Mouse (Mus musculus) heart, postnatal 0 days (tissue): ENCODE results near the gene Dpp6.

Experiments used
- CTCF ChIP-seq: IDR thresholded peaks from 2 replicates; pipeline ENCODE4 v1.5.1; 2016; ENCODE audit warnings: antibody characterized with exemption, control low read depth, low read depth
- EP300 ChIP-seq: IDR thresholded peaks from 2 replicates; pipeline ENCODE4 v1.6.1; 2016; ENCODE audit warnings: antibody characterized with exemption, low read depth

DNA sequence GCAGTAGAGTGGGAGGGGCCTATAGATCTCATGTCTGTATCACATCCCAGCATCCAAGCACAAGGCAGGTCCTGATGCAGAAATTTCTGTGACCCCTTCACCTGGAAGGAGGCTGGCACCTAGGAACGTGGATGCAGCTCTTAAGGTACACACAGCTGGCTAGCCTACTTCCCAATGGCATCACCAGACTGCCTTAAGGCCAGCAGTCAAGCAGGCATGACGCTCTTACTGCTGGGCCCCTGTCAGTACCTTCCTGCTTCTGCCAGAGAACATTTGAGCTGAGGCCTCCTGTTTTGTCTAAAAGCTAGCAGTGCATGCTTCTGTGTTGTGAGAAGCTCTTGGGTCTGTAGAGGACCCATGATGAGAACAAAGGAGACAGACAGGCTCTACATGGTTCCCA, 815.1 kb downstream of the Dpp6 start:
- TF ChIP-seq CTCF = no peak
- TF ChIP-seq EP300 = no peak
